Mouse (Mus musculus) liver, embryonic 14.5 days (tissue): Measurements from ENCODE around the gene Fbrsl1.

ENCODE experiments used
- CTCF ChIP-seq: IDR thresholded peaks from 2 replicates; pipeline ENCODE4 v1.5.1; 2016; ENCODE audit warnings: antibody characterized with exemption, low read depth, control low read depth
- EP300 ChIP-seq: IDR thresholded peaks from 2 replicates; pipeline ENCODE4 v1.6.1; 2016; ENCODE audit warnings: antibody characterized with exemption, low read depth

DNA sequence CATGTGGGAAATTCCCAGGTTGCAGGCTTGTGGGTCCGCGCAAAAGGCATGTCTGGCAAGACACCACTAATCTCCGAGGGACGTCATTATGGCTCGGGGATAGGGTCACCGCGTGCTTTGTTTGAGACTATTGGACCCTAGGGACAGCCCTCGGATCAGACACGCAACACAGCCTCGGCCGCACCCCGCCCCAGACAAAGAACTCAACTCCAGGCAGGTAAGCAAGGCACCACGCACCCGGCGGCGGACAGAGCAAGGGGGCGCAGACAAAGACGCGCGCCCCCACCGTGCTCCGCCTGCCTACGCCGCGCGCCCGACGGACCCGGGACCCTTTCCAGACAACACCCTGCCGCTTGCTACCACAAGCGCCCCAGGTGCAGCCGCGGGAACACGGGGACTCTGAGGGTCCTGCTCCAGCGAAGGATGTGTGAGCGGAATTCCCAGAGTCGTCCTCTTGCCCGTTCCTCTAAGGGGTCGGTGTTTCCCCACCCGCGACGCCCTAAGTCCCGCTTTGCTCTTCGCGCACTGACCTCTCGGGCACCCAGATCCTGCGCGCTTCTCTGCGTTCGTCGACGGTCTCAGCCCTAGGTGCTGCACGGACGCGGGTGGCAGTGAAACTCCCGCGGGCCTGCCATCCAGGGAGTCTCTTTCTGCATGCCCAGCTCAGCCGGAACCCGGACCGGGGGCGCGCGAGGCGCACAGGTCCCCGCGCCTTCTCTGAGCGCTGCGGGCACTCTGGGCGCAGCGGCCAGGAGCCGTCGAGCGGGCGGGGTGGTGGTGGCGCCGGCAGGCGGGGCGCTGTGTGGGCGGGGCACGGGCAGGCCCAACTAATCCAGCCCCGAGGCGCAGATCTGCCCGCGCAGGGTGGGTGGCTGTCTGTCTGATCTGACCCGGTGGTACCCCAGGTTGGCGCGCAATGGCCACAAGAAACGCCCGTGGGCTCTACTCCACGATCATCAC is 61.7 kb downstream of the Fbrsl1 start:
- TF ChIP-seq EP300 (no peak), CTCF (no peak)
